Mouse (Mus musculus): ENCODE measurements around the gene Slc7a8.

Gene Slc7a8

DNA sequence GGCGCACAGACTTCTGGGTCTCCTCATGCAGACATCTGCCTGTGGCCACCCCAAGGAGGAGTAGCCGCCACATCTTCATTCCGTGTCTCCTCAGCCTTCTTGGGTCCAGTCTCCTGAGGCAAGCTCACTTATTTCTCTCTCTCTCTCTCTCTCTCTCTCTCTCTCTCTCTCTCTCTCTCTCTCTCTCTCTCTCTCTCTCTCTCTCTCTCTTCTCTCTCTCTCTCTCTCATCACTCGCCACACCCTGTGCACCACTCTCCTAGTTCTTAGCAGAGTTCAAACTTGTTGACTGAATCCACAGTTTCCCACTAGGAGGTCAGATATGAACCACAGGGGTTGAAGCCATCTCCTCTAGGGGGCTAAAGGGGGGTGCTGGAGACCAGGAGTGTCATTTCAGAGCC is 83.0 kb downstream of the Slc7a8 start, which contains the start of gene Gm29776:
Gene Gm29776, minus strand, starts transcription at position 101 of the 400 bp plus-strand sequence.
- no peak for DNase-seq

DNA sequence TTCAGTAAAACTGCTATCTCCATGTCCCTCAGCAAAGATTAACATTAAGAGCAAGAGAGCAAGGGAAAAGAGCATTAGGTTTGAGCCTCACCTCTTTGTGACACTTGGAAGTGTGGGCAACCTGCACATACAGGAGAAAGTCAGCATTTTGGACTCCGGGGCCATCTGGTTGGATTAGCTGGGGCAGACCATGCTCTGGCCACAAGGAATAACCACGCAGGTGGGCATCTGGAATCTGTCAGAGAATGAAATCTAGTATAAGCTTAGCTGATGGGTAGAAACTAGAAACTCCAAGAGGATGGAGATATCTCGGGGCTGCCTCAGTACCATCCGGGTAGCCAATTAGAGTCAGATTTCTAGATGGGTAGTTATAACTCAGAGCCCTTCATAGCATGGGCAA is 85.0 kb downstream of the Slc7a8 start:
- no peak for DNase-seq

DNA sequence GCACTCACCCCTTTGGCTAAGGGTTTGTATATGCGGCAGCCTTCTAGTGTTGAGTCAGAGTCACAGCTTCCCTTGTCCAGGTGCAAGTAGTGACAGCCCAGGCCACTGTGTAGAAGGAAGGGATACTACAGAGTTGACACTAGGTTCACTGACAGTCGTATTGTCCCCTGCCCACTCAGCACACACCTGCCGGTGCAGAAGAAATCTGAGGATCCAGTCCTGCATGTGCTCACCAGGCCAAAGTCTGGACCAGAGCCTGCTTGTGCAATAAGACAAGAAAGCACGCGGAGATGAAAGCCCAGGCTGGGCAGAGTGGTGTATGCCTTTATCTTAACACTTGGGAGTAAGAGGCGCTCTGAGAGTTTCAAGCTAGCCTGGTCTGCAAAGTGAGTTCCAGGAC is 86.7 kb downstream of the Slc7a8 start:
- no peak for DNase-seq

DNA sequence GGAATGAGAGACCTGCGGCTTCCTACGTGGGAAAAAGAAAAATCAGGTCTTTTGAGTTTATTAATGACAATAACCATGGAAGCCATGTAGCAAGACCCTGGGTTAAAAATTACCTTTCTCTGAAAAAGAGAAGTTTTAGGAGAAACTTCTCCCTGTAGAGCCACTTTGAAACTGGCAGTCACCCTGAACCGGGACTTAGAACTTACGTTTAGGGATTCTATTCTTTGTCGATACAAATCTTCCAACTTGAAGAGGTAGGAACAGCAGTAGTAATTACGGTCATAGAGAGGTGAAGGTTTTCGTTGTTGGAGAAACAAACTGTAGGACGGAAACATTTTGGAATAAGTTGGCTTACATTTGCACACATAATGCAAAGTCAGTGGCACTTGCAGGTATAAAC is 94.5 kb downstream of the Slc7a8 start:
- DNase-seq, result no peak

DNA sequence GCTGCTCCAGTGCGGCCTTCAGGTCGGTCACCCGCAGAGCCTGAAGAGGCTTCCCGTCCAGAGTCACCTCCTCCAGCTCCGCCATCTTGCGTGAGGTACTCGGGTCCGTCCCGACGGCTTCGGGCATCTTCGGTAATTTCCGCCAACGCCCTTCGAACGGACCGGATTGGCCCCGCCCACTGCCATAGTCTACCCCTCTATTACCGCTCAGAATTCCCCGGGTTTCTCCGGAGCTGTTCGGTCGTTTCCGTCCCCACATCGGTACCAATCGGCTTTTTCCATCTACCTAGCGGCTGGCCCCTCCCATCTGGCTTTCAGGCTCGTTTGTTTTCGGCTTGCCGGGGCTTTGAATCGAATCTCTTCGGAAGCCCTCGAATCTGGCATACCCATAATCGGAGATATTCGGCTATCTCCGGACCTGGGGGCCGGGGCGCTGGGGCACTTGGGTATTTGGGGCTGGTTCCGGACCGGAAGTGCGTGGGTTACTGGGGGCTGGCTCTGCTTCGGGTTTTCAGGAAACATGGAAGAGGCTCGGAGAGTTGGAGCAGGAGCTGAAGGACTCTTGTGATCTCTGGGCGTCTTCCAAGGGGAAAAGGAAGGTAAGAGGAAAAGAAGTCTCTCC is 95.1 kb downstream of the Slc7a8 start, which contains the start of gene Acin1:
Gene Acin1, minus strand, starts transcription at position 410 of the 622 bp plus-strand sequence.
- DNase-seq, result peak; percentile 100

DNA sequence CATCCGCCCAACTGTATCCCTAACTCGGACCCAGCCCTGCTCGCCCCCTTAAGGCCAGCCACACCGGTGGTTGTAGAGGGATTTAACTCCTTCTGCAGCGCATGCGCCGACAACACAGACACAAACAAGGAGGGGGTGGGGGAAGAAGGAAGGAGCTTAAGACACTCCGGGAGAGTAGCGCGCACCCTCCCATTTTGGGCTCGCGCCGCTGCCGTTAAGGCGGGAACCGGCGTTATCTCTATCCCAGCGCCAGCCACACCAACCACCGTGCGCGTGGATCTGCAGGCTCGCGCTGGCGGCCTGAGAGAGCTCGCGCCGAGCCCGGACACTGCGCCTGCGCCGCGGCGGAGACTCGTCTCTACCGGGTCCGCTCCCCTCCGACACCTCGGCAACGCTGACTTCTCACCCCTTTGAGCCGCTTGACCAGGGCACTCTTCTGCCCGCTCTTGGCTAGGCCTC is 95.7 kb downstream of the Slc7a8 start, which contains the start of gene 1700123O20Rik:
Gene 1700123O20Rik, plus strand, starts transcription at position 154 of the 459 bp plus-strand sequence.
- peak; percentile 87 for DNase-seq

DNA sequence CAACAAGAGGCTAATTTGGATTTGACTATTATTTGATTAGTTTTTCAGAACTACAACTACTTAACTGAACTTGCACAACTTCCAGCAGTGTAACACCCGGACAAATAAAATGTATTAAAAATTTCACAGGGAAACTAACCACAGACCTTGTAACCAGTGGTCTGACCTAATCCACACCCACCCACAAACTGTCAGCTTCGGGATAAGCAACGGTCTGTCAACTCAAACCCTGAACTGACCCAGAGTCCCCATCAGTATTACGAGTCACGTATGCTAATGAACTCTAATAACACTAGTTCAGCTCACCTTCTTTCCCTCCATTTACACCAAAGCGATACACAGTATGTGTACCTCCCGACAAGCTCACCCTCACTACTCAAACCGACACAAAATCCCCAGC is 96.3 kb downstream of the Slc7a8 start:
- DNase-seq, result no peak

DNA sequence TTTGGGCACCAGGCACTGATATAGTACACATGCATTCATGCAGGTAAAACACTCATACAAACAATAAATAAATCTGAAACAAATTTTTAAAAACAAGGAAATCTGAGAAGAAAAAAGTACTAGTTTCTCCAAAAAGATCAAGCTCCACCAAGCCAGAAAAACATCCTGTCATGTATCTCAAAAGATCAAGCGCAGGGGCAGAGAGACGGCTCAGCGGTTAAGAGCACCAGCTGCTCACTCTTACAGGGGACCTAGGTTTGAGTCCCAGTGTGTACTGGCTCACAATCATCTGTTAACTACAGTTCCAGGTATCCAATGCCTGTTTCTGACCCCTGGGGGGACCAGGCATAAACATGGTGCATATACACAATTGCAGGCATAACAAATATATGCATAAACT is 99.3 kb downstream of the Slc7a8 start:
- DNase-seq, result no peak

DNA sequence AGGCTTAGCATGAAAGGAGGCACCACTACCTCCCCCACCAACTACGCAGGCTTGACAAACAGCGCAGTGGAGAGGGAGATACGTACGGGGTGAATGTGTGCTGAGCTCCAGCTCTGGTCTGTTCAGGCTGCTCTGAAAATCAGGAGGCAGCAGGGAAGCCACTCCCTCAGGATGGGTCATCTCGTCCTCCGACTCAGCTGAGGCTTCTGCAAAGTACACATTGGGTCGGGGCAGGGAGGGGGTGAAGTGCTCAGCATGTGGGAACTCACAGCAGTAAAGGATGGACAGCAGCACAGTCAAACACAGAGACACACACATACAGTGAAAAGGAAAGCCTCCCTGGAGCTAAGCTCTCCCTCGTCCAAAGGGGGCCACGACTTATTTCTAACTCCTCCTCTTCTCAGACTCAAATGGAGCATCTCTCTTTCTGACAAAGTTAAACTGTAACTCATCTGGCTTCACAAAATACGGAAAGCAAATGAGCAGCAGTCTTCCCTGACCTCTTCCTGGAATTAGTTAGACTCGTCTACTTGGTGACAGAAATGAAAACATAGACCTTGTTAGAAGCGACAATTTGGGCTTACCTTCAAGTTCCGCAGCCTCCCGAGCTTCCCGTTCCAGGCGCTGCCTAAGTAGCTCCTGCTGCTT is 103.0 kb downstream of the Slc7a8 start:
- DNase-seq, result no peak

DNA sequence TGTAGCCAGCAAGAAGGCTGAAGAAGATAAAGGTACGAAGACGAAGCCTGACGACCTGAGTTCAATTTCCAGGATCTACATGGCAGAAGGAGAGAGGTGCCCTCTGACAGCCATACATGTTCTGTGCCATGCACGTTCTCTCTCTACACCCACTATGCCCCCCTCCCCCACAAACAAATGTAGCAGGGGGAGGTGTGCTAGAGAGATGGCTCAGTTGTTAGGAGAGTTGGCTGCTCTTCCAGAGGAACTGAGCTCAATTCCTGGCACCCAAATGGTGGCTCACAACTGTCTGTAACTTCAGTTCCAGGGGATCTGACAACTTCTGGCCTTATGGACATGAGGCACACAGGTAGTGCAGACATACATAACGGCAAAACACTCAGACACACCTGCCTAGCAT is 105.5 kb downstream of the Slc7a8 start:
- DNase-seq, result no peak

DNA sequence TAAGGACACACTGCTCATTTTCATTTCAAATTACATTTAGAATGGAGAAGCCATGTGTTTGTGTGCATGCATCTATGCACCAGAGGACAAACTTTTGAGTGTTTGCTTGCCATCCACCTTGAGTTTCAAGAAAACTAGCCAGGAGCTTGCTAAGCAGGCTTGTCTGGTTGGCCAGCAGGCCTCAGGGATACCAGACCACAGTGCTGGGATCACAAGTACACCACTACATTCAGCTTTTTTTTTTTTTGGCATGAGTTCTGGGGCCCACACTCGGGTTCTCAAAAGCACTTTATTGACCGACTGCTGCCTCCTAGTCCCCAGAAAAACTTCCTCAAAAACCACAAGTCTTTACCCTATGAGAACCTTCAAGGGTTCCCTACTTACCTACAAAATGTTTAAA is 107.4 kb downstream of the Slc7a8 start:
- DNase-seq, result peak; percentile 68
